Mouse (Mus musculus): ENCODE data around the gene Foxk1. TPM values are rescaled to one million over a fixed set of nuclear protein-coding genes. Genes with fewer than 3 reads are reported as not detected.

The Foxk1 gene
- polyA plus RNA-seq, 1 experiment from 2014 or later = 6.6 TPM

DNA sequence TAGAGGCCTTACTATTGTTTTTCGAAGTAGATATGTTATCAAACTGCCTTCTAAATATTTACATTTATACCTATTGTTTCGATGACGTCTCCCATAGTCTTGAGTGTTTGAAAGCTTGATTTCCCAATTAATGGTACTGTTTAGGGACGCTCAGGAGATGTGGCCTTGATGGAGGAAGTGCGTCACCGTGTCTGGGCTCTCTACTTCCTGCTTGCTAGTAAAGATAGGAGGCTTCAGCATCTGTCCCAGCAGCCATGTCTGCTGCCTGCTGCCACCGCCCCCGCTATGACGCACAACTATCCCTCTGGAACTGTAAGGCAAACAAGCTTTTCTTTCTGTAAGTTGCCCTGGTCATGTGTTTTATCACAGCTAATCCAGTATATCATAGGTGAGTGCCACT lies 27.0 kb upstream of the Foxk1 start:
- H3K4me3 ChIP-seq = no peak overlapping the region
- no peak overlapping the region for H3K27ac ChIP-seq (replicated peaks)
- H3K36me3 ChIP-seq = no peaks in the 10 kb centered on the region
- ATAC-seq (ENCODE audit: low FRiP score, low read depth) = no peak
- 97% methylated on average over 9 of the region's 9 CpGs for WGBS
- H3K9ac ChIP-seq = no peak overlapping the region
- no peak overlapping the region for H3K4me2 ChIP-seq
- no peaks in the 10 kb centered on the region for H3K27me3 ChIP-seq
- H3K9me3 ChIP-seq = no peaks in the 10 kb centered on the region
- 0 out of 2 replicates have a peak, but pooled peaks cover 8% of the 10 kb centered on the region for H3K4me1 ChIP-seq (replicated peaks)

DNA sequence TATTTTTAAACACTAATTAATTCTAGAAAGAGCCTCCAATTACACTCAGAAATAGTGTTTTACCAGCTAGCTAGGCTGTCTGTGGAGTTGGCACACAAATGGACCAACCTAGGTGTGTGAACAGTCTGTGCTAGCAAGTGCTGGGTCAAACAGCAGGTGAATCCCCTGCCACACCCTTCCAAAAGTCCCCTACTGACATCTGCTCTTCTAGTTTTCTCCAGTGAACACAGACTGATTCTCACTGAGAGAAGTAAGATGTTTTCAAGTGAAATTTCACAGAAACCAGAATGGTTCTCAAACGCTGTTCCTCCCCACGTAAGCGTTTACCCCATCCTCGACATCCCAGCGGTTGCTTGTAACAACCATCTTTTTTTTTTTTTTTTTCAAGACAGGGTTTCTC lies 25.7 kb upstream of the Foxk1 start:
- H3K4me3 ChIP-seq = no peak overlapping the region
- no peaks in the 10 kb centered on the region for H3K36me3 ChIP-seq
- H3K9me3 ChIP-seq = no peaks in the 10 kb centered on the region
- H3K4me2 ChIP-seq = no peak overlapping the region
- WGBS = 96% methylated on average over 5 of the region's 5 CpGs
- no peak overlapping the region for H3K27ac ChIP-seq (replicated peaks)
- no peak overlapping the region for H3K9ac ChIP-seq
- H3K4me1 ChIP-seq (replicated peaks) = 0 out of 2 replicates have a peak, but pooled peaks cover 8% of the 10 kb centered on the region
- no peak for ATAC-seq (ENCODE audit: low FRiP score, low read depth)
- no peaks in the 10 kb centered on the region for H3K27me3 ChIP-seq

DNA sequence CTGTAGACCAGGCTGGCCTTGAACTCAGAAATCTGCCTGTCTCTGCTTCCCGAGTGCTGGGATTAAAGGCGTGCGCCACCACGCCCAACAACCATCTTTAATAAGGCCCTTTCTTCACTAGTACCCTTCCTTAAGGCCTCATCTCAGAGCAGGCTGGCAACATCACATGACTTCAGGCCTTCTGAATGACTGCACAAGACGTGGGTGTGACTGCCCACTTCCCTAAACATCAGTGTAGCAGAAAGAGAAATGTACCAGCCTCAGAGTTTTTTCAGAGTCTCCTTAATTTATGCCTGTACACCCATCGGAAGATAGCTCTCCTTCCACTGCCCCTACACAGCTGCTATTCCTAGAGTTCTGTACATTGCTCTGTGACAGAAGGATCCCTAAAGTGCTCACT lies 25.2 kb upstream of the Foxk1 start:
- Histone ChIP-seq H3K4me1 (replicated peaks) (0 out of 2 replicates have a peak, but pooled peaks cover 6% of the 10 kb centered on the region), H3K4me2 (no peak overlapping the region), H3K36me3 (no peaks in the 10 kb centered on the region), H3K4me3 (no peak overlapping the region), H3K9ac (no peak overlapping the region), H3K27me3 (no peaks in the 10 kb centered on the region), H3K27ac (replicated peaks) (no peak overlapping the region), H3K9me3 (no peaks in the 10 kb centered on the region)
- ATAC-seq (ENCODE audit: low FRiP score, low read depth) = no peak
- WGBS = 89% methylated on average over 6 of the region's 6 CpGs

DNA sequence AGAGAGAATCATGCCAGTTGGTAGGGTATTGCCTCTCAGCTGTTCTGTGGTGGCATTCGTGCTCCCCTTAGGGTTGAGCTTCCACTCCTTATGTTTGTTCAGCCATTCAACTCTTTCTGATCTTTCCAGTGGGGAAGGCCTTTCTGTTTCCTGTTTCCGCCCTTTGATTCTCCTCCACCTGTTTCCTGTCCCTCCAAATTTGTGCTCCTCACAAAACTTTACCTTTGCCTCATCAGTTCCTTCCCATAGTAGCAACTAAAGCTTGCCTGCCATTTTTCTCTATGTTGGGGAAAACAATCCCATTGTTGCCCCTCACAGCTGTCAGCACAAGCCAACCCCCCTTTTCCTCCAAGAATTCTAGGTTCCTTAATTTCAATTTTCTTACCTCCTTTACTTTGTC lies 23.2 kb upstream of the Foxk1 start:
- no peak overlapping the region for H3K27ac ChIP-seq (replicated peaks)
- H3K9me3 ChIP-seq = no peaks in the 10 kb centered on the region
- H3K4me2 ChIP-seq = no peak overlapping the region
- no peak overlapping the region for H3K9ac ChIP-seq
- H3K36me3 ChIP-seq = no peaks in the 10 kb centered on the region
- H3K27me3 ChIP-seq = no peaks in the 10 kb centered on the region
- no peak for ATAC-seq (ENCODE audit: low FRiP score, low read depth)
- H3K4me3 ChIP-seq = no peak overlapping the region
- no peaks in the 10 kb centered on the region for H3K4me1 ChIP-seq (replicated peaks)
- 89% methylated on average over 2 of the region's 2 CpGs for WGBS

DNA sequence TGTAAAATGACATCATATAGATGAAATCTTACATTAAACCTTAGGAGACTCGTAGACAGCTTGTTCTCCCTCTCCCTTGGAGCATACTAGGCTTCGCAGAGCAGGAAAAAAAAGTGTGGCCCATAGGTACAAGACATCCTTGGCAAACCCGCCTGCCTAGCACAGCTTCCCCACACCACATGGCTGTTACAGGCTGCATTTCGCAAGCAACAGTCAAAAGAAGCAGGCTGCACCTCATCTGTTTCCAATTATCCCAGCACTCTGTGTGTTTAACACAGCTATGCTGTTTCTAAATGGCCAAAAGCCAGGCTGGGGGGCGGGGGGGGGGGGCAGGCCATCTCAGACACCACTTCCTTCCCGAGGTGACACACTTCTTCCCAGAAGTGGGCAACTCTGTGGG lies 20.8 kb upstream of the Foxk1 start:
- no peaks in the 10 kb centered on the region for H3K27me3 ChIP-seq
- H3K36me3 ChIP-seq = no peaks in the 10 kb centered on the region
- H3K27ac ChIP-seq (replicated peaks) = no peak overlapping the region
- H3K9me3 ChIP-seq = no peaks in the 10 kb centered on the region
- H3K4me2 ChIP-seq = no peak overlapping the region
- H3K4me1 ChIP-seq (replicated peaks) = peaks cover 12% of the 10 kb centered on the region
- no peak overlapping the region for H3K4me3 ChIP-seq
- 56% methylated on average over 6 of the region's 6 CpGs for WGBS
- no peak for ATAC-seq (ENCODE audit: low FRiP score, low read depth)
- no peak overlapping the region for H3K9ac ChIP-seq

DNA sequence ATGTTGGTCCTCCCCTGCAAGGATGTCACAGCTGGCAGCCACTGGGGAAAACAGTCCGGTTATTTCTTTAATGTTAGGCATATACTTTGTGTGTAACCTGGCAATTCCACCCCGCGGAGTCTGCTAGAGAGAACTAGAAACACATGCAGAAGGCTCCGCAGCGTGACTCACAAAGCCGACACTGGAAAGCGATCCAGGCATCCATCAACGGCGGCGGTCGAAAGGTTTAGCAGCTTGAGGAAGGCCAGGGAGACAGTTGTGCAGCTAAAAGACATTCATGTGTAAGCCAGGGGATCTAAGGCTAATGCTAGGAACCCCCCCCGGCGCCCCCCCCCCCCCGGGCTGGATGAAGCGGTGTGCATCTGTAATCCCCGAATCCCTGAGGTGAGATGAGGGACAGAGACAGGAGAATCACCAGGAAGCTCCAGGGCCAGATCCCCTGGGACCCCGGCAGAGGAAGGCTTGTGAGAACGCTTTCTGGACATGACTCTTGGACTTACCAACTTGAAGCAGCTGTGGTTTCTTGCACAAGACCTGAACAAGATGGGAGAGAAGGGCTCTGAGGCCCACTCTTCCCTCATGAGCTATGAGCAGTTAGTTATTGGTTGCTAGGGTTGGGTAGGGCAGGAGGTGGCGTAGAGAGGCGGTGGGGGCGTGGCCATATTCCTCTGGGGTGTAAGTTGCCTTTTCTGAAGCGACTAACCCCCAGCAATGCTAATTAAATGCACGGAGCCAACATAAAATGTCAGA lies 16.2 kb upstream of the Foxk1 start:
- Histone ChIP-seq H3K4me2 (peak overlapping the region; percentile 44), H3K36me3 (no peaks in the 10 kb centered on the region), H3K9me3 (no peaks in the 10 kb centered on the region), H3K9ac (peak overlapping the region; percentile 5; the same call in 1 of the 2 replicates), H3K4me1 (replicated peaks) (peaks cover 30% of the 10 kb centered on the region), H3K27me3 (no peaks in the 10 kb centered on the region), H3K27ac (replicated peaks) (peak overlapping the region; percentile 76), H3K4me3 (no peak overlapping the region)
- 21% methylated on average over 22 of the region's 23 CpGs for WGBS
- ATAC-seq (ENCODE audit: low FRiP score, low read depth) = no peak

DNA sequence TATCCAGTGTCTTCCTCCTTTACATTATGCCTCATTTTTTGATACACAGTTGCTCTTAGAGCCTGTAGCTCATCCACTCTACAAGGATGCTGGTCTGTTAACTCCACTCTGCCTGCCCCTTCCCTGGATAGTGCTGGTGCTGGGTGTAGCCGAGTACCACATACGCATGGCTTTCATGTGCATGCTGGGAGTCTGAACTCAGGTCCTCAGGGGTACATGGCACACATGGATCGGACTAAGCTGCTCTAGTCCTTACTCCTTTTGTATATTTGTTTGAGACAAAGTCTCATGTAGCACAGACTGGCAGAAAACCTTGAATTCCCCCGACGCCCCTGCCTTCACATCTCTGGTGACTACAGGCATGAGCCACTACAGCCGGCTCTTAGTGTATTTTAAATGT lies 15.0 kb upstream of the Foxk1 start:
- peak; percentile 39; the same call in 1 of the 2 replicates for ATAC-seq (ENCODE audit: low FRiP score, low read depth)
- 31% methylated on average over 6 of the region's 6 CpGs for WGBS
- no peak overlapping the region for H3K9ac ChIP-seq

DNA sequence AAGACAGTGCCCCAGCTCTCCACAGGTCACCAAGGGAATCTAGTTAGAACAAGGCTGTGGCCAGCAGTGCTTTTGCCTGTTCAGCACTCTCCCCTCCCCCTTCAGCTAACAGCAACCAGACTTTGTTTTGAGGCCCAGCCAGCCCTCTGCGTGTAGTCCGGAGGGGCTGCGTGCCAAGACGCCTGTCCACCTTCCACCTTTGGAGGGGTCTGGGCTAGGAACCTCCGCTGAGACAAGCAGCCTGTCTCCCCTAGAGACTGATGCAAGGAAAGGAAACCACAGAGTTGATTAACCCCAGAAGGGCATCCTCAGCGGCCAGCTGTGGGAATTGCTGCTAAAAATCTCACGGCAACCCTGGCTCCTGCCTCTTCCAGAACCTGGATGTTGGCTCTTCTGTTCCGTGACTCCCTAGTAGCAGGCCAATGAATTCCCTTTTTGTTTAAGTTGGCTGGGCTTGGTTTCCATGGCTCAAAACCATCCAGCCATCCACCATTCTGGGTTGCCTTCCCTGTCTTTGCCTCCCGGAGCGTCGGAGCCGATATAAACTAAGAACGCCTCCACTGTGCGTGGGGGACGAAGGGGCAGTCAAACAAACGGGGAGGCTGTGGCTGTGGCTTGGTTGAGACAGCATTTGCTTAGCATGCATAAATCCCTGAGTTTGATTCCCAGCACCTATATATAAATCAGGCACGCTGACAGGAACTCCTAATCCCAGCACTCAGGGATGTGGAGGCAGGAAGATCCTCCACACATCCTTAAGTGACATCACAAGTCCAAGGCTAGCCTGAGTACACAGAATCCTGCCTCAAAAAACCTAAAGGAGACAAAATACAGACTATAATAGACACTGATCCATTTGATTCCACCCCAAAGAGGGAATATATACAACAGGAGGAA lies 14.3 kb upstream of the Foxk1 start:
- Histone ChIP-seq H3K27ac (replicated peaks) (peak overlapping the region; percentile 76), H3K4me1 (replicated peaks) (peaks cover 30% of the 10 kb centered on the region), H3K9ac (no peak overlapping the region), H3K36me3 (no peaks in the 10 kb centered on the region), H3K4me2 (peak overlapping the region; percentile 32), H3K9me3 (no peaks in the 10 kb centered on the region), H3K4me3 (no peak overlapping the region), H3K27me3 (no peaks in the 10 kb centered on the region)
- ATAC-seq (ENCODE audit: low FRiP score, low read depth) = peak; percentile 88
- WGBS = 23% methylated on average over 17 of the region's 17 CpGs

More for the DNA sequence above, 15.0 kb upstream of the Foxk1 start:
- H3K27me3 ChIP-seq = no peaks in the 10 kb centered on the region
- H3K9me3 ChIP-seq = no peaks in the 10 kb centered on the region
- no peak overlapping the region for H3K4me3 ChIP-seq
- no peak overlapping the region for H3K4me2 ChIP-seq
- no peaks in the 10 kb centered on the region for H3K36me3 ChIP-seq
- peaks cover 30% of the 10 kb centered on the region for H3K4me1 ChIP-seq (replicated peaks)
- peak overlapping the region; percentile 76 for H3K27ac ChIP-seq (replicated peaks)

DNA sequence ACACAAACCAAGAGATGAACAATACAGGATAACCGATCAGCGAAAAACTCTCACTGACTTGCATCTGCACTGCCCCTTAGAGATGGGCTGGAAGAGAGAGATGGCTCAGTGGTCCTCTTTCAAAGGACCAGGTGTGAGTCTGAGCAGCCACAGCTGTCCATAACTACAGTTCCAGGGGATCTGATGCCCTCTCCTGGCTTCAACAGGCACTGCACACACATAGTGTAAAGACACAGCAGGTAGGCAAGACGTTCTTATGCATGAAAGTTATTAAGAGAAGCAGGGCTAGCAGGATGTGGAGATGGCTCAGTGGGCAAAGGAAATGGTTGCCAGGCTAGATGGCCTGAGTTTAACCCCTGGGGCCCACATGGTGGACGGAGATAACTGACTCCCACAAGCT lies 13.6 kb upstream of the Foxk1 start:
- Histone ChIP-seq H3K4me2 (no peak overlapping the region), H3K4me3 (no peak overlapping the region), H3K27me3 (no peaks in the 10 kb centered on the region), H3K9me3 (no peaks in the 10 kb centered on the region), H3K4me1 (replicated peaks) (peaks cover 30% of the 10 kb centered on the region), H3K9ac (no peak overlapping the region), H3K27ac (replicated peaks) (peak overlapping the region; percentile 76), H3K36me3 (no peaks in the 10 kb centered on the region)
- 74% methylated on average over 4 of the region's 4 CpGs for WGBS
- ATAC-seq (ENCODE audit: low FRiP score, low read depth) = no peak

DNA sequence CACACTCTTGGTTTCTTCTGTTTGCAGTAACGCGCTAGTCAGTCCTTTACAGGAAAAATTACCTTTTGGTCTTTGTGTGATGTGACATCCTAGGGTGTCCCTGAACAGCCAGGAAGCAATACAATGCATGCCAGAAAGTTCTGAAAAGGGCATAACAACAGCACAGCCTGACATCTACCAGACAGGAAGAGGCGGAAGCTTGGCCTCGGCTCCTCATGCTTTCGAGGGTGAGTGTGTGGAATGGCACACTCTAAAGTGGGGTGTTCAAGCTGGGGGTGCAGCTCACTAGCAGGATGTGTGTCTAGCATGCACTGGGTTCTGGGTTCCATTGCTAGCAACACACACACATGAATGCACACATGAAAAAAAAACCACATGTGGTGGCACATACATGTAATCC lies 9.6 kb upstream of the Foxk1 start:
- WGBS = 36% methylated on average over 5 of the region's 5 CpGs
- Histone ChIP-seq H3K4me3 (no peak overlapping the region), H3K27ac (replicated peaks) (no peak overlapping the region), H3K27me3 (no peaks in the 10 kb centered on the region), H3K4me2 (no peak overlapping the region), H3K36me3 (no peaks in the 10 kb centered on the region), H3K9me3 (no peaks in the 10 kb centered on the region), H3K4me1 (replicated peaks) (peaks cover 7% of the 10 kb centered on the region), H3K9ac (no peak overlapping the region)
- ATAC-seq (ENCODE audit: low FRiP score, low read depth) = no peak

DNA sequence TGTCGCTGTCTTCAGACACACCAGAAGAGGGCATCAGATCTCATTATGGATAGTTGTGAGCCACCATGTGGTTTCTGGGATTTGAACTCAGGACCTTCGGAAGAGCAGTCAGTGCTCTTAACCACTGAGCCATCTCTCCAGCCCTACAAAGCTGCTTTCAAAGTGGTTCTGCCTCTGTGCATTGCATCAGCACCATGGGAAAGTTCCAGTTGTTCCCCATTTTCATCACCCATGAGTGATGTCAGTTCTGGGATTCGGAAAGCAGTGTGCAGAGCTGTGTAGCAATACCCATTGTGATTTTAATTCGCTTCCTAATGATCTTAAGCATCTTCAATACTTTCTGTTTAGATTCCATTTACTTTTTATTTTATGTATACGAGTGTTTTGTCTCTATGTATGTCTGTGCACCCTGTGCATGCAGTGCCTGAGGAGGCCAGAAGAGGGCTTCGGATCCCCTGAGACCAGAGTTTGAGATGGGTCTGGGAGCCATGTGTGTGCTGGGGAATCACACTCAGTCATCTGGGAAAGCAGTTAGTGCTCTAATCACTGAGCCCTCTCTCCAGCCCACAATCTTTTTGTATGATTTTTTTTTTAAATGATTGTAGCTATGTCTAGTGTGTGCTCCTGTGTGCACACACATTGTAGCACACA lies 6.6 kb upstream of the Foxk1 start:
- 94% methylated on average over 6 of the region's 6 CpGs for WGBS
- H3K27ac ChIP-seq (replicated peaks) = no peak overlapping the region
- no peak overlapping the region for H3K4me3 ChIP-seq
- ATAC-seq (ENCODE audit: low FRiP score, low read depth) = no peak
- H3K4me2 ChIP-seq = no peak overlapping the region
- no peak overlapping the region for H3K9ac ChIP-seq
- H3K4me1 ChIP-seq (replicated peaks) = no peaks in the 10 kb centered on the region
- H3K27me3 ChIP-seq = no peaks in the 10 kb centered on the region
- H3K9me3 ChIP-seq = no peaks in the 10 kb centered on the region
- no peaks in the 10 kb centered on the region for H3K36me3 ChIP-seq

DNA sequence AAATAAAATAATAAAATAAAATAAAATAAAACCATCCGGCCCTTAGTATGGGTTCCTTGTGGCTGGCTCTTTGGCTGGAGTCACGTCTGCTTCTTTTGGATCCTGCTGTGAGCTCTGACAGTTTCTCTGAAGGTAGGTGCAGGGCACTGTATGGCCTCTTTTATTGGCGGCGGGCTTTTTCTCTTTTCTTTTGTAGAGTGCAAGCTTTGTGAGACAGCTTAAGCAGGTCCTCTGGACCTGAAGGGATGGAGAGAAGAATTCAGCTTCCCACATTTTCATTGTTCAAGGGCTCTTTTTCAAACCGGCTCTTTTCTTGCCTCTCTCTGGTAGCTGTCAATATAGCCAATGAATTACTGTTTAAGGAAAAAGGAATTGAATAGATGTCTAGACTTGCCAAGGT lies 5.4 kb upstream of the Foxk1 start:
- no peaks in the 10 kb centered on the region for H3K9me3 ChIP-seq
- no peak overlapping the region for H3K9ac ChIP-seq
- ATAC-seq (ENCODE audit: low FRiP score, low read depth) = no peak
- H3K36me3 ChIP-seq = no peaks in the 10 kb centered on the region
- 15% methylated on average over 5 of the region's 5 CpGs for WGBS
- no peaks in the 10 kb centered on the region for H3K27me3 ChIP-seq
- no peak overlapping the region for H3K4me3 ChIP-seq
- no peak overlapping the region for H3K4me2 ChIP-seq
- no peak overlapping the region for H3K27ac ChIP-seq (replicated peaks)
- H3K4me1 ChIP-seq (replicated peaks) = peaks cover 10% of the 10 kb centered on the region
